Mouse (Mus musculus): Measurements from ENCODE around the gene Oaf.
A peak's percentile ranks its signal among the peaks of the same experiment; 100 is the strongest.

Oaf gene

DNA sequence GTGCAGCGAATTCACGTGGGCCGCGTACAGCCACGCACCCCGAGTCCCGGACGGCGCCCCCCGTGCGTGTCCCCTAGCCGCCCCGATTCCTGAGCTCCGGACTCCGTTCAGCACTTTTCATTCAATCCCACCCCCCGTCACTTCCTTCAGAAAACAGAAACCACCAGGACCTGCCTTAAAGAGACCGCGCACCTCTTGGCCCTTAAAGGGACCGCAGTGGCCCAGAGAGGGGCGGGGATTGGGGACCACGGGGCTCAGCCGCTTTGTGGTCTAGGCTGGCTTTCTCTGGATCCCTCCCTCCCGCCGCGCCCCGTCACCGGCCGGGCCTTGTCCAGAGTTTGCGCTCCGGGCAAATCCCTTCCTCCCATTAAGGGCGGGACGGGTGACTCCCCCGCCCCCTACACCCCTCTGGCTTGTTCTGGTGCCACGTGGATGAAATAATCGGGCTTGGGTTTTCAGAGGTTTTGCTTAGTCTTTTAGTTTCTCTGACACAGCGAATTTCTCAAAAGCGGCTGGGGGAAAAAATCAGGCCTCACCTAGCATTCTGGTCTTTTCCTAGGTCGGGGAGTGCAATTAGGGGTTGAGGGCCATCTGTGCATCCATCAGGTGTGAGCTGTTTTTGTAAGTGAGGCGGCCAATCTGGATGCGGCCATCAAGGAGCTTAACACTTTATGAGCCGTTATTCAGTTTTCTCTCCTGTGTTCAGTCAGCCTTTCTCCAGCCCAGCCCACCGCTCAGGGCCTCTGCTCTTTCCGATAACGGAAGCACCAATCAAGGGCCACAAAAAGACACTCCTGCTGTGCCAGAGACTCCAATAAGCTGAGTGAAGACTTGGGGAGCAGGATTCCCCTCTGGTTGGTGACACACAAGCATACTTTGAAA lies at the start of gene Oaf:
Oaf (minus strand) TSS at position 200 of the 882 bp plus-strand sequence.
- peak; percentile 18 to 20 for DNase-seq (ENCODE audit: low spot score in 2 of 2)

DNA sequence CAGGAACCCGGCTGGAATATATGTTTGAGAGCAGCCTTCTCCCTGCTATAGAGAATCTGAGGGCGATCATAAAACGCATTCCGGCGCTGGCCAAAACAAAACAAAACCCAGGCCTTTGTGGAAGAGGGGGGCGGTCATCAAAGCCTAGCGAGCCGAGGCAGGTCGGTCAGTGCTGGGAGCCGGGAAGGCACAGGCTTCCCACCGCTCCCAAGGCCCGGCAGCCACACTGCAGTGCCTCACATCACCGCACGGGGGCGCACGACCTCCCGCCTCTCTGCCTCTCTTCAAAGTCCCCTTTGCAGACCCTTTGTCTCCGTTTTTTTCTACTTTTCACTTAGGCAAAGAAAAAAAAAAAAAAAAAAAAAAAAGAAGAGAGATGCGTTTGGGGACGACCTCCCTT lies 47.2 kb upstream of the Oaf start:
- peak; percentile 16 to 50 for DNase-seq (ENCODE audit: low spot score in 2 of 2)

DNA sequence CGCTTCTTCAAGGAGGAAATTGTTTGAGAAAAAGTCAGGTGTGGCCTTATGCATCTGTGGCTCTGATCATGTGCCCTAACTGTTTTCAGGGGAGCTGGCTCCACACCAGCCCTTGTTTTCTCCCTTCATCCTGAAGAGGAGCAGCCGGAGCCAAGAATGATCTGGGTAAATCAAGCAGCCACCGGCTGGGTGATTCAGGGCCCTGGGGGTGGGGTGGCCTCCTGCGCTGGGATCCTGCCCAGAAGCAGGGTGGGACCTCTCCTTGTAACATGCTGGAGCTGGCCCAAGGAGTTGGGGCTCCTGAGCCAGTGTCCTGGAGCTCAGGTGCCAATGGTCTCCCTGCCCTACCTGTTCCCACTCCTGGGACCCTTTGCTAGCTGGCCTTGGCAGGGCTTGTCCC lies 45.6 kb upstream of the Oaf start:
- no peak for DNase-seq (ENCODE audit: low spot score in 2 of 2)

DNA sequence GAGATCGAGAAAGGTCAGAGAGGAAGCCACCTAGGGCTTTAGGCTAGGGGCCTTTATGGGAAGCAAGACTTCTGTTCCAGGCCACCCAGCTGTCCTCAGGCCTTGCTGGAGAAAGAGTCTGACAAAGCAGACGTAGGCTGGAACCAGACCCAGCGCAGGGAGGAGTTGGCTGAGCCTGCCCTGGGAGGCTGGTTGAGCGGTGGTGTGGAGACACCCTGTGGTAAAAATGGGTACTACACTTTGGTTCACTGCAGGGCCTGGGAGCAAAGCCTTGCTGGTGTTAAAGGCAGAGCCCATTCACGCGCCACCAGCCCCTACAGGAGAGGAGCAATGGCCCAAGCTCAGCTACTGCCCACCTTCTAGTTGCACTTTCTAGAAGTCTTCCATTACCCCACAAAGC lies 44.6 kb upstream of the Oaf start:
- DNase-seq (ENCODE audit: low spot score in 2 of 2), result peak; percentile 26 to 68

- DNase-seq (ENCODE audit: low spot score in 2 of 2), result no peak
Measured at GRCm38 (mm10) chr9:43273735-43274134, 34.0 kb upstream of the Oaf start.

DNA sequence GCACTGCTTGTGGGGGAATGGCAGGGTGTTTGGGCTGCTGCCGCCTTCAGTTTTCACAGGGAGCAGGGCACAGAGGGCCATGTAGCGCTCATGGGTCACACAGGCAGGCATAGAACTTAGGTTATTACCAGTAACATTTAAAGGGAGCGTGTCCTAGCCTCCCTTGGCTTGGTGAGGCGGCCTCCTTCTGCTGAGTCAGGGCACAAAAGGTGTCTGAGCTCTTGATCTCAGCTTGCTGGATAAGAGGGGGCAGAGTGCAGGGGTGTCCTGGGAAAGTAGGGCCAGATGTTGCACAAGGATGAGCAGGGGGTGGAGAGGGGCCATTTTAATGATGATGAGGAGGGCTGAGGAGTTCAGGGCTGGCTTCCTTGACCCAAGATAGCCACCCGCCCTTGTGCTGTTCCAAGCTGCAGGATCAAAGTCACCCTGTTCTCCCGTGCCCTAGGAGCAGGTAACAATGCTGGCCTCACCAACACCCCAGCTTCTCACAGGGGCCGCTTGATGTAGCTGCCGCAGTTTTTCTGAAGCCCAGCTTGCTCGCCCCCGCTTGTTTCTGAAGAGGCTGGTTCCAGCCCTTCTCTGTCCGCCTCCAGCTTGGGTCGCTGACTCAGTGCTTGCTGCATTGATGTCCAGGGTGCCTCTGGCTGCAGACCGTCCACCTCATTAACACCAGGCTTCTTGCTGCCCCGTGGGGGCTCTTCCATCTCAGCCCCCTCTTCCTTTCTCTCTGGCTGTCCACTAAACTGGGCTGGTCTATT lies 32.2 kb upstream of the Oaf start:
- no peak for DNase-seq (ENCODE audit: low spot score in 2 of 2)

GRCm38 (mm10) chr9:43270723-43271252 lies 31.1 kb upstream of the Oaf start:
- no peak for DNase-seq (ENCODE audit: low spot score in 2 of 2)

DNA sequence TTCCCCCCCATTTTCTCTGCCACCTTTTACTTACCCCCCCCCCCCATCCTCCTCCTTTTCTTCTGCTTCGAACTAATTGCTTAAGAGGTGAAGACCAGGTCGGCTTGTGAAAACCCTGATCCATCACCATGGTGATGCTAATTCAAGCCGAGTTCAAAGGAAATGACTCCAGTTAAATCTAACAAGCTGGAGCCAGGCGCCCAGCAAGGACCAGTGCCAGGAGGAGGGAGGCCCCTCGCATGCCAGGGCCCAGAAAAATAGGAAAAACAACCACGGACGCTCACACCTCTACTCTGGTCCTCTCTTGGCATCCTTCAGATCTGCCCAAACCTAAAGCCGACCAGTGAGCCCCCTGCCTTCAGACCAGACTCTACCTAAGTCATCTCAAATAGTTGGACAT lies 29.5 kb upstream of the Oaf start:
- DNase-seq (ENCODE audit: low spot score in 2 of 2), result no peak

DNA sequence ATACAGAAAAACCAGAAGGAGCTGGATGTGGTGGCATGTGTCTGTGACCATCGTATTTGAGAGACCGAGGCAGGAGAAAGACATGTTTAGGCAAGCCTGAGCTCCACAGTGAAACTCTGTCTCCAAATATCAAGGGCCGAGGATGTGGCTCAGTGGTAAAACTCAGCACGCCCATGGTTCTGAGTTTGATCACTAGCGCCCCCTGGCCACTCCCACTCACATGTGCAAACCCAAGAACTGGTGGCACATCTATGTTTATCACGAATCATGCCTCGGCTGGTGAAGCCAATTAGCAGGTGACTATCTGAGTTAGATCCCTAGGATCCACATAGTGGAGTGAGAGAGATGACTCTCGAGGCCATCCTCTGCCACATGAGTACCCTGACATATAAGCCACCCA lies 27.6 kb upstream of the Oaf start:
- DNase-seq (ENCODE audit: low spot score in 2 of 2), result peak; percentile 13 to 59

DNA sequence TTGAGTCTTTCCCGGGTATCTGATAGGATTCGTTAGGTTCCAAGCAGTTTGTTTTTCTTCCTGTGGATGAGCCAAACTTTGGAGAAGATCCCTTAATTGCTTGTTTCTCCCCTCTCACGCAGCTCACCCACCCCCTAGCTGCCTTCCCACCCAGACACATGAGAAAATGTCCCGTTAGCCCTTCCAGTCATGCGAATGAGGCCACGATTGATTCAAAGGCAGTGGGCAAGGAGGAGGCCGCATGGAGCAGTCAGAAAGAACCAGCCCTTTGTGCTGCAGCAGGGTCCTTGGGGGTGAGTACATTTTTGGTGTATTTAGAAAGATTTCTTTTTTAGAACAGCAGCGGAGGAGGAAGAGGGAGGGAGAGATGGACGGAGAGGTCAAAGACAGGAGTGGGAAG lies 25.5 kb upstream of the Oaf start:
- no peak for DNase-seq (ENCODE audit: low spot score in 2 of 2)

DNA sequence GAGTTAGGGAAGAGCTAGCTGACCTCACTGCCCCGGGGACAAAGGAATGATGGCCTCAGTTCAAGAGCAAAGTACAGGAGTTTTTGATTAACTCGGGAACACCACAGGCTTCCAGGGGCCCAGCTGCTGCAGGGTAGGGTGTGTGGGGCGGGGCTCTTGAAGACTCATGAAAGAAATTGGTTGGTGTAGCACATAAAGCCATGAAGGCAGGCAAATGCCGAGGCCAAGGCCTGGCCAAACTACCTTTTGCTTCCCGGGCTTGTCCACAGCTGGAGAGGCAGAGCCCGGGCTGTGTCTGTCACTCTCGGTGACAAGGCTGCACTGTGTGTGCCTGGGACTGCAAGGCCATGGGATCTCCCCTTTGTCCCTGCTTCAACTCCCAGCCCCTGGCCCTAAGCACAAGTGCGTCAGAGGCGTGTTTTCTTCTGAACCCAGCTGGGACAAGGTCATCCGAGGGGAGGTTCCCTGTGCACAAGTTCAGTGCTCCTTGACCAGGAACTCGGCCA lies 24.3 kb upstream of the Oaf start:
- DNase-seq (ENCODE audit: low spot score in 2 of 2), result no peak

DNA sequence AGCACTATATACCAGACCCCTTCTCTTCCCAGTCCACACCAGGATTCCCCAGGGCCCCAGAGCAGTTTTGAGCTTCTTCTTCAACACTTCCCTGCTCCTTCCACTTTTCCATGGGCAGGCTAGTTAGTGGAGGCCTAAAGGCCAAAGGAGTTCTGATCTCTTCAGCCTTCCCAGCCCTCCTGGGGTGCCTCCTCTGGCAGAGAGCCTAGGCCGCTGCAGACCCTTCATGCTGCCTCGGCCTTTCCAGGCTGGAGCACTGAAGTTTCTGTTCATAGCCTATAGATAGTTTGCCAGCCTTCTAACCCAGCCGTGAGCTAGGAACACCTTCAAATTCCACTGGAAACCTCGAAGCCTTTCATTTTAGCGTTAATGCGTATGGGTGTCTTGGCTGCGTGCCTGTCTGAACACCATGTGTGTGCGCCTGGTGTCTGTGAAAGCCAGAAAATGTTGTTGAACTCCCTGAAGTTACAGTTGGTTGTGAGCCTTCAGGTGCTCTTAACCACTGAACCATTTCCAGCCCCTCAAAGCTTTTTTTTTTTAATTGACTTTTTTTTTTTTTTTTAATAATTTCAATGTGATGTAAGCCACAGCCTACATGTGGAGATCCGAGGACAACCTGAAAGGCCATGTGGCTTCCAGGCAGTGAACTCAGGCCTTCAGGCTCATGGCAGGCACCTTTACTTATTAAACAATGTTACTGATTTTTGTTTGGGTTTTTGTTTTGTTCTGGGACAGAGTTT lies 23.3 kb upstream of the Oaf start:
- DNase-seq (ENCODE audit: low spot score in 2 of 2), result no peak

DNA sequence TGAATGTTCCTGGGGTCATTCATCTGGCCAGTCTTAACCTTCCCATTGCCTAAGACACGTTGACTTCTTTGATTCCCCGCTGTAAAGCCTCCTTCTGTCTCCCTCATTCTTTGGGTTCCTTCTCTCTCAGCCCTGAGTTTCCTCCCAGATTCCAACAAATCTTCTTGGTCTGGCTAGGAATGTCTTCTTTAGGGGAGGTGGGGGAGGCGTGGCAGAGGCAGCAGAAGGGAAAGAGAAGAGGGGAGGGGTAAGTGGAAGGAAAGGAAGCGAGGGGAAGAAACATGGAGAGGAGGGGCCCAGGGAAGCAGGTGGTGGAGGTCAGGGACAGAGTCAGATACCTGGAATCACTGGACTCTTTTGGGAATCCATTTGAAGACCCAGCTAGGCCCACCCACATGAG lies 22.7 kb upstream of the Oaf start:
- no peak for DNase-seq (ENCODE audit: low spot score in 2 of 2)

DNA sequence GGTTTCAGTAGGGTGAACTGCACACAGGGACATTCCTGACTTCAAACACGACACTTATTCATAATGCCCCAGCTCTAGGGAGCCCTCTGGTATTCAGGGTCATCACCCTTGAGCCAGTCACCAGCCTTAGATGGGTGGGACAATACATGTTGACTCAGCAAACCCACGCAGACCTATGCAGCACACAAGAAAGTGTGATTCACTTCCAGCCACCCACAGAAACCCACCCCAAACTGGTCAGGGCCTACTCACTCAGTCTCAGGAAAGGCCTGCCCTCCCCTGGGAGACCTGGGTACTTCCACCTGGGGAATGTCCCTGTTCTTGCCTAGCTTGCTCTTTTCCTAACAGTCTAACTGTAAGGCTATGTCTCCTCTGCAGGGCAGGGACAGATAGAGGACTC lies 22.2 kb upstream of the Oaf start:
- DNase-seq (ENCODE audit: low spot score in 2 of 2), result no peak

DNA sequence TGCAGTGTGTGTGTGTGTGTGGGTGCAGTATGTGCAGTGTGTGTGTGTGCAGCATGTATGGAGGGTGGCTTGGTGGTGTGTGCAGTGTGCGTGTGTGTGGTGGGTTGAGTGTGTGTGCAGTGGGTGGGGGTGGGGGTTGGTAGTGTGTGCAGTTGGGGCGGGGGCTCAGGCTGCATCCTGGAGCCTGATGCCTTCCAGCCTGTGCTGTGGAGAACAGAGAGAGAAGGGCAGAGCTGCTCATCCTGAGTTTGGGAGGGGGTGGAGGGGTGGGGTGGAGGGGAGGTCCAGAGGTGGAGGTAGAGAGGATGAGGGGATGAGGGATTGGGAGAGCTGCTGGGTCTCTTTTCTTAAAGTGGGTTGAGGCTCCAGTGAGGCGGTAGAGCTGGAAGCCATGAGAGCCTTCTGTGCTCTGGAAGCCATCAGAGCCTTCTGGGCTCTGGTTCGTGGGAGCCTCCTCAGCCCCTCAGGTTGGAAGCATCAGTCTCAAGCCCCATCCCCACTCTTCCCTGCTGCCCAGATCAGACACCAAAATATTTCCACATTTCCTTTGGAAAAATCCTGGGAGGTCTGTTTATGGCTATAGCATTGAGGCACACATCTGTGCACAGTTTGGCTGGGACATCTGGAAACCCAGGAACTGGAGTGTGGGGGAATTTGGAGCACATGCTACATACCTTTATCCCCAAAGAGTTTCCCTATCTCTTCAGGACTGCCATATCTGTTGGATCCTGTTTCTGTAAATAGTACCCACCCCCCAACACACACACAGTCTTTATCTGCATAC lies 21.6 kb upstream of the Oaf start:
- no peak for DNase-seq (ENCODE audit: low spot score in 2 of 2)

DNA sequence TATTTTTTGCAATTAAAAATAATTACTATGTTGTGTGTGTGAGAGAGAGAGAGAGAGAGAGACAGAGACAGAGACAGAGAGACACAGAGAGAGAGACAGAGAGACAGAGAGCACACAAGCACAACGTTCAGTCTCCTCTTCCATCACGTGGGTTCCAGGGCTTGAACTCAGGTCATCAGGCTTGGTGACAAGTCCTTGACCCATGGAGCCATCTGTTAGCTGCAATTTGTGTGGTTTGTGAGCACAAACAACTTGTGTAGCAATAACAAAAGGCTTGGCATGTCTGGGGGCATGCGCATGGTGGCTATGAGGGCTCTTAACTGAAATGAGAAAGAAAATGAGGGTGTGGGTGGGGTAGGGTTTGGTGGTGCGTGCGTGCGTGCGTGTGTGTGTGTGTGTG lies 20.9 kb upstream of the Oaf start:
- no peak for DNase-seq (ENCODE audit: low spot score in 2 of 2)

DNA sequence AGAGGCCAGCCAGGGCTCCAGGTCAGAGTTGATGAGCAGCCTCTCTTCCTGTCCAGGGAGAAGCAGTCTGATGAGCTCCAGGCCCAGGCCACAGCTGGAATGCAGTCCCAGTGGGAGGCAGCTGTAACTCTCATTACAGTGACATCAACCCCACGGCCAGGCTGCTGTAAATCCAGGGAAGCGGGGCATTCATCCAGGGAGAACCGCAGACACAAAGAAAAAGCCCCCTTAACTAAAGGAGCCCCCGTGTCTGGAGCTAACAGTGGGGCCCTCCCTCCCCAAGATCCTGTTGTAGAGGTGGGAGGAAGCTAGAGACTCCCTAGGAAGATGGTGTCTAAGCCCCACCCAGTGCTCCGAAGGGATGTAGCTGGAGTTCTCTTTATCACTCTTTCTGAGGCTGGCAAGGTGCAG lies 13.6 kb upstream of the Oaf start:
- no peak for DNase-seq (ENCODE audit: low spot score in 2 of 2)

DNA sequence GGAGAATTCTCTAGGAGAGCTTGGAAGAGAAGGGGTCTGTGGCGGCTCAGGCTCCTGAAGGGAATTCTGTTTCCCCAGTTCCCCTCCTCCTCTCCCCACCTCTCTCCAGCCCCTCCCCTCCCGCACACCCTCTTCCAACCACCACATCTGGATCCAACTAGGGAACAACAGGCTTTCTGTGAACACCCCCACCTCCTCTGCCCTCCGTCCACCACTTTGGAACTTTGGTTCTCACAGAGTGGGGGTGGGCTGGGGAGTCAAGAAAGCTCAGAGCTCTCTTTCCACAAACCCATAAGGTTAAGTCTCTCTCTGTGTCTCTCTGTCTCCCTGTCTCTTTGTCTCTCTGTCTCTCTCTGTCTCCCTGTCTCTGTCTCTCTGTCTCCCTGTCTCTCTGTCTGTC lies 13.1 kb upstream of the Oaf start:
- DNase-seq (ENCODE audit: low spot score in 2 of 2), result no peak

DNA sequence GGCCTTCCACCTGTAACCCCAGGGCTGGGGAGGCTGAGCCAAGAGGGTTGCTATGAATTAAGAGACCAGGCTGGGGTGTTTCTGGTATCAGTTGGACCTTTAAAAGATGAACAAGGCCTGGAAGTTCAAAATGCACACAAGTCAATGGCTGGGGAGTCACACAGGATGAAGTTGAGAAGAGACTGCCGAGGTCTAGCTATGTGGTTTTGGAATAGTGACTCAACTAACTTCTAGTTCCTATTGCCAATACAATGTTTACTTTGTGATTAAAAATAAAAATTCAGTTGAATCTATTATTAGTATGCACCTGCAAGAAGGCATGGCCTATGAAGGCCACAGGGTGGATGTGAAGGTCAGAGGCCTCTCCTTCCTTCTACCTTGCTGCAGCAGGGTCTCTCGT lies 12.1 kb upstream of the Oaf start:
- no peak for DNase-seq (ENCODE audit: low spot score in 2 of 2)

DNA sequence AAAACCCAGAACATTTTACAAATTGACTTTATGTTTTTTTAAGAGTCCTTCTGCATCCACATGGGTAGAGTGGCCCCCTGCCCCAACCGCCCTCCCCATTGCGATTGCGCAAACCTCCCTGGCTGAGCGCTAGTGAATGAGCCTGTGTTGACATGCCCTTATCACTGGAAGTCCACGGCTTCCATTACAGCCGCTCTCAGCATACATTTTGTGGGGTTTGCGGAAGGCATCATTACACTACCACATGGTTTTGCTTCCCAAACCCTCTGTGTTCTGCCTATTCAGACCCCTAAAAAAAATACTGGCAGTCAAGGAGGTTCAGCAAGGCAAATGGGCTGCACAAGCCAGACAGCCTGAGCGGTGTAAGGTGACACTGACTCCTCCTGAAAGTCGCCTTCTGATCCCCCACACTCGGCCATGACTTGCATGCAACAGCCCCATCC lies 7.0 kb upstream of the Oaf start:
- no peak for DNase-seq (ENCODE audit: low spot score in 2 of 2)

Measured in thymus, postnatal 10 days (tissue).